Mouse (Mus musculus) embryonic stem cell, embryonic (primary cell): ENCODE results near the gene Olfr835.

Source experiments
- CTCF ChIA-PET, 4 experiments: fragments of 300-600 bp in 2 of 4; fragments of 350-600 bp in 2 of 4; sonication (Branson Sonifier 250); formaldehyde crosslinking; loops; one replicate each; lab custom pipeline; 2022; ENCODE audit warnings: inconsistent platforms in 2 of 4; lab: Charles Lee
- POLR2A ChIA-PET, 4 experiments: fragments of 300-600 bp in 2 of 4; fragments of 350-600 bp in 2 of 4; sonication (Branson Sonifier 250); formaldehyde crosslinking; loops; one replicate each; lab custom pipeline; 2022; ENCODE audit warnings: antibody characterized with exemption in 4 of 4, inconsistent platforms in 1 of 4; lab: Charles Lee

Olfr835 gene

GRCm38 (mm10) chr9:19032435-19032834 is at the start of gene Olfr835:
Gene Olfr835 (plus strand): TSS chr9:19032735.
- ChIA-PET POLR2A (no interaction called here), CTCF (no interaction called here)

- CTCF ChIA-PET = no interaction called here
- POLR2A ChIA-PET = no interaction called here
These were observed 44.8 kb upstream of the Olfr835 start, which contains the start of gene Olfr834 for GRCm38 (mm10) chr9:18987690-18988089. Gene Olfr834 (plus strand): TSS chr9:18987990.

GRCm38 (mm10) chr9:19084986-19085385 is 52.5 kb downstream of the Olfr835 start:
- ChIA-PET POLR2A (no interaction called here), CTCF (interaction anchor here in 2 of 4 experiments (0.6 to 1.0 kb wide), 4 partner anchors 11 to 1167 kb away, joined by 3 to 5 read pairs (median 4); no protein-coding TSS in a partner anchor)
